Mouse (Mus musculus): ENCODE results near the gene Sorcs3.

GRCm38 (mm10) chr19:48263750-48264149 is 57.9 kb downstream of the Sorcs3 start:
- no peak for TF ChIP-seq POLR2A (IDR thresholded peaks at IDR 0.05; ENCODE audit: low read depth, low read length)
- TF ChIP-seq CTCF (conservative IDR thresholded peaks at IDR 0.05; ENCODE audit: insufficient read depth, insufficient read length, low read depth, low read length) = no peak
